Mouse (Mus musculus) hindbrain, embryonic 14.5 days (tissue): Measurements from ENCODE around the gene Pgam1. TPM values are rescaled to one million over a fixed set of nuclear protein-coding genes. Genes with fewer than 3 reads are reported as not detected.
"Not testable (repeated sequence)": the region's sequence is repeated elsewhere in the genome, so short reads cannot be mapped to it uniquely, and the experiment has no call there.

ENCODE experiments used
- ATAC-seq: fragments of 200-750 bp; cut with Nextera tagmentation; 2 replicates; pipeline ENCODE4 v1.8.0; 2017; ENCODE audit warnings: moderate number of reproducible peaks, mild to moderate bottlenecking, moderate TSS enrichment, moderate library complexity; ENCODE audit not compliant: low FRiP score
- DNase-seq: peaks from one replicate; pipeline ENCODE4 v3.0.0-alpha.2; 2015; ENCODE audit warnings: low spot score
- H3K27ac ChIP-seq: fragments of 300-500 bp; sonication (generic); 2 replicates; pipeline ENCODE4 v1.5.1; 2014; ENCODE audit warnings: mild to moderate bottlenecking, moderate library complexity
- H3K27me3 ChIP-seq: fragments of 300-500 bp; sonication (generic); 2 replicates; pipeline ENCODE4 v1.6.1; 2014; ENCODE audit warnings: mild to moderate bottlenecking, low read length, mixed read lengths; ENCODE audit not compliant: control insufficient read depth, insufficient read depth
- H3K36me3 ChIP-seq: fragments of 300-500 bp; sonication (generic); replicated peaks from 2 replicates; pipeline ENCODE4 v1.6.1; 2014; ENCODE audit not compliant: control insufficient read depth, insufficient read depth
- H3K4me1 ChIP-seq: fragments of 300-500 bp; sonication (generic); replicated peaks from 2 replicates; pipeline ENCODE4 v1.6.1; 2014; ENCODE audit warnings: antibody characterized with exemption, low read length, mixed read lengths; ENCODE audit not compliant: control insufficient read depth, insufficient read depth
- H3K4me2 ChIP-seq: fragments of 300-500 bp; sonication (generic); replicated peaks from 2 replicates; pipeline ENCODE4 v1.6.1; 2014; ENCODE audit warnings: mild to moderate bottlenecking, moderate library complexity
- H3K4me3 ChIP-seq: fragments of 300-500 bp; sonication (generic); replicated peaks from 2 replicates; pipeline ENCODE4 v1.5.1; 2014; ENCODE audit warnings: mild to moderate bottlenecking, low read length
- H3K9ac ChIP-seq: fragments of 300-500 bp; sonication (generic); 2 replicates; pipeline ENCODE4 v1.6.1; 2014
- H3K9me3 ChIP-seq: fragments of 300-500 bp; sonication (generic); 2 replicates; pipeline ENCODE4 v1.6.1; 2016; ENCODE audit warnings: low read length; ENCODE audit not compliant: control insufficient read depth
- WGBS: fragments of 180-500 bp; shearing (Covaris S2); extraction: QIAGEN DNeasy Blood & Tissue Kit; methylation state at CpG from one replicate; pipeline ENCODE4 v1.1.7; 2014; 5-methylcytosine and 5-hydroxymethylcytosine counted together
- polyA plus RNA-seq: library from polyadenylated mRNA; unstranded; fragments of >200 nt; fragmentation: Nextera tagmentation; extraction: Ambion mirVana; gene quantifications from 2 replicates; pipeline ENCODE4 v1.2.1, GENCODE M21; 2014

The Pgam1 gene
- polyA plus RNA-seq, result 498 and 547 TPM in 2 replicates

DNA sequence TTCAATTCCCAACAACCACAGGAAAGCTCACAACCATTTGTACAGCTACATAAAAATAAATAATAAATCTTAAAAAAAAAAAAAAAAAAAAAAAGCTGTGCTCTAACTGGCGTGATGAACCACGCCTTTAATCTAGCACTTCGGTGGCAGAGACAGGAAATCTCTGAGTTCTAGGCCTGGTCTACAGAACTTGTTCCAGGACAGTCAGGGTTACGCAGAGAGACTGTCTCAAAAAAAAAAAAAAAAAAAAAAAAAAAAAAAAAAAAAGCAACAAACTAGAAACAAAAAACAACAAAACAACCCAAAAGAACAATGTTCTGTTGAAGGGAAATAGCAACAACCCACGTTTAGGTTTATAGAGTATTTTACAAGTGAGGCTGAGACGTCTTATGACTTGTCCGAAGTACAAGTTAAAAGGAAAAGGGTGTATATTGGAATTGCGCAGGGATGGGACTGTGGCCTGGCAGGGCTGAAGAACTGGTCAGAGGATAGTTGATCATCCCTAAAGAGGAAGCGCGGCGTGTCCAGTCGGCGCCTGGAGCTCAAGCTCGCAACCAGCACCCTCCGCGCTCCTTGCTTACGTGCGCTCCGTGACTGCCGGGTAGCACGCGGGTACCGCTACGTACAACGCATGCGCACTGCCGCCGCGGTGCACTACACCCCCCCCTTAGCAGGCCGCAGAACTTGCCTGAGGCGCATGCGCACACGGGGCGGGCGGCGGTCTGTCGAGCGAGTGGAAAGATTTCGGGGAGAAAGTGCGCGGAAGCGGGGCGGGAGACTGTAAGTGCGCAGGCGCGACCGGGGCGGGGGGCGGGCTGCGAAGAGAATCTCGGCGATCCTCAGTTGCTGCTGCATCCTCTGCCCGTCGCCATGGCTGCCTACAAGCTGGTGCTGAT lies at the start of gene Pgam1:
Gene Pgam1 (plus strand): TSS at position 746 of the 896 bp plus-strand sequence.
- peak within 1 kb of the TSS; percentile 81 for H3K9ac ChIP-seq
- H3K36me3 ChIP-seq, result peaks cover 8% of the 10 kb centered on the region
- H3K4me3 ChIP-seq, result peak within 1 kb of the TSS; percentile 92
- H3K4me1 ChIP-seq, result peaks cover 18% of the 10 kb centered on the region
- 6% methylated on average over 46 of the region's 54 CpGs for WGBS
- peak; percentile 100 for DNase-seq
- H3K4me2 ChIP-seq, result peak within 1 kb of the TSS; percentile 85
- peak within 1 kb of the TSS; percentile 92 for H3K27ac ChIP-seq
- H3K27me3 ChIP-seq, result no peaks in the 10 kb centered on the region
- ATAC-seq, result peak; percentile 94
- no peaks in the 10 kb centered on the region for H3K9me3 ChIP-seq

DNA sequence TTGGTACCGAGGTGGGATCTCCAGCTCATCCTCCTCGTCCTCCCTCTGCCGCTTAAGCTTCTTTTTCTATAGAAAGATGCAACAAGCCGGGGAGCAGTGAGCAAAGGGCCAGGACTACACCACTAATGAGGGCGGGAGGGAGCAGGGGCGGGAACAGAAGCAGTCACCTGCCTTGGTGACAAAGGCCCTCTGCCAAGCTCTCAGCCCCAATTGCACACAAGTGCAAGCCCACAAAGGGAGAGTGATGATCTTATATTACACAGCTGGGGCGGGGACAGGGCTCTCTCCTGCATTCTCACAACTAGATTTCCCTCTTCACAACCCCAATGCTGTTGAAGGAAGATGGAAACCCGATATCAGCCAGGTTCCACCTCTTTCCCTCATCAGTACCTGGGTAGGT lies 45.0 kb upstream of the Pgam1 start:
- Histone ChIP-seq H3K4me2 (no peak overlapping the region), H3K27ac (no peak overlapping the region), H3K36me3 (peaks cover 86% of the 10 kb centered on the region), H3K9ac (no peak overlapping the region), H3K4me3 (no peak overlapping the region), H3K9me3 (no peaks in the 10 kb centered on the region), H3K4me1 (no peaks in the 10 kb centered on the region), H3K27me3 (no peaks in the 10 kb centered on the region)
- ATAC-seq (no peak), DNase-seq (no peak)
- 93% methylated on average over 8 of the region's 8 CpGs for WGBS

DNA sequence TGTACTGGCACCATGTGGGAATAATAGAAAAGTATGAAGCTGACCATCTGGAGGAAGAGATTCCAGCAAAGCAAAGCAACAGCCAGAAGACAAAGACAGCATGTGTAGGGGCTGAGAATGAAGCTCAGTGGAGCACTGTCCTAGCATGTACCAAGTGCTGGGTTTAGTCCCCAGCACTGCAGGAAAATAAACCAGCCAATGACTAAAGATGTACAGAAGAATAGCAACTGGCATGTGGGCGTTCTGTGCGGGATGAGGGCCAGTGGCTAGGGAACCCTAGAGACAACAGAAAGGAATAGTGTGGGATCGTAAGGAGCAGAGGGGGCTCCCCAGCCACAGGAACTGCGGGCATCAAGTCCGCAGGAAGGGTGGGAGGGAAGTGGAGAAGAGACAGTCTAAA lies 42.4 kb upstream of the Pgam1 start:
- WGBS, result 93% methylated on average over 5 of the region's 5 CpGs
- DNase-seq (no peak), ATAC-seq (no peak)
- no peaks in the 10 kb centered on the region for H3K4me1 ChIP-seq
- no peaks in the 10 kb centered on the region for H3K27me3 ChIP-seq
- no peak overlapping the region for H3K9ac ChIP-seq
- H3K27ac ChIP-seq, result no peak overlapping the region
- H3K36me3 ChIP-seq, result peaks cover 86% of the 10 kb centered on the region
- H3K4me2 ChIP-seq, result no peak overlapping the region
- no peak overlapping the region for H3K4me3 ChIP-seq
- H3K9me3 ChIP-seq, result no peaks in the 10 kb centered on the region

DNA sequence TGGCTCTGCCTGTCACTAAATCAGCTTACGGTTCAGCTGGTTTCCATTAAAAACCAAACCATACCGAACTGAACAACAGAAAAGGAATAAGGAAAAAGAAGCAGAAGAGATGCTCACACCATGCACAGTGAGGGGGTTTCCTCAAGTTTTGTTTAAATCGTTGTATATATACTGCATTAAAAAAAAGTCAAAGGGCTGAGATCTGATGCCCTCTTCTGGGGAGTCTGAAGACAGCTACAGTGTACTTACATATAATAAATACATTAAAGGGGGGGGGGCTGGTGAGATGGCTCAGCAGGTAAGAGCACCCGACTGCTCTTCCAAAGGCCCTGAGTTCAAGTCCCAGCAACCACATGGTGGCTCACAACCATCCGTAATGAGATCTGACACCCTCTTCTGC lies 41.8 kb upstream of the Pgam1 start:
- ATAC-seq, H3K4me1 ChIP-seq, H3K4me3 ChIP-seq, H3K27me3 ChIP-seq, H3K27ac ChIP-seq, H3K9me3 ChIP-seq, H3K4me2 ChIP-seq, DNase-seq, H3K9ac ChIP-seq: not testable (repeated sequence)
- H3K36me3 ChIP-seq, result peaks cover 88% of the 10 kb centered on the region
- 85% methylated on average over 5 of the region's 5 CpGs for WGBS

DNA sequence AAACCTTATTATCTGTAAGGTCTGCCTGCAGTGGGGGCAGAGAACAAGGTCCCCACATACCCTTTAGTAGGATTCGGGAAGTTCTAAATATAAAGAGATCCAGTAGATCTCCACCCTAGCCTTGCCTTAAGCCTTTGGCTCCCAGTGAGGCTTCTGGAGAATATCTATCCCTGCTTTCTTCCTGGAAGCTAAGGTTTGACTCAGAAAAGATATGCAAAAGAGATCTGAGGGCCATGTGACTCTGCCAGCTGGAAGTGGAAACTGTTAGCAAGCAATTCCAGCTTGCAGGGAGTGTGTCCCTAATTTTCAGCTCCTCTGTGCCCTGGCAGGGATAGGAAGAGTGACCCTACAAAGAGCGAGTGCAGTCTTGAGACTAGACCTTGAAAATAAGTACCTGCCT lies 39.4 kb upstream of the Pgam1 start:
- H3K27ac ChIP-seq, result no peak overlapping the region

DNA sequence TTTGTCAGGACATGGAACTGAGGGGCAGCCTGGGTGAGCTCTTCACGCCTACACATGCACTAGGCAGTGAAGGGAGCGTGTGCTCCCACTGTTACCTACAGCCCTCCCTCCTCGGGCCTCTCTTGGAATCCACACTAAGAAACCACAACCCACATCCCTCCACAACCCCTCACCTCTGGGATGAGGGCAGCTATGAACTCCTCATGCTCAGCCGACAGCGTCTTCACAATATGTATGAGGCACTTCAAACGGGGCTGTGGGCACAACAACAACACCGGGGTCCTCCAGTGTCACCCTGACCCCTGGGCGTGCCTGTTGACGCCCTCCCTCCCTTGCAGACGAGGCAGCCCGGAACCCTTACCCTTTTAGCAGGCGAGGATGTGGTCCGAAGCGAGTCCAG lies 37.4 kb upstream of the Pgam1 start:
- Histone ChIP-seq H3K9me3 (no peaks in the 10 kb centered on the region), H3K27ac (no peak overlapping the region), H3K4me2 (no peak overlapping the region), H3K9ac (no peak overlapping the region), H3K4me3 (no peak overlapping the region), H3K4me1 (no peaks in the 10 kb centered on the region), H3K36me3 (peaks cover 80% of the 10 kb centered on the region), H3K27me3 (no peaks in the 10 kb centered on the region)
- 94% methylated on average over 14 of the region's 14 CpGs for WGBS
- DNase-seq (no peak), ATAC-seq (no peak)

More for the DNA sequence above, 39.4 kb upstream of the Pgam1 start:
- Histone ChIP-seq H3K36me3 (peaks cover 86% of the 10 kb centered on the region), H3K4me3 (no peak overlapping the region), H3K4me2 (no peak overlapping the region), H3K9ac (no peak overlapping the region), H3K9me3 (no peaks in the 10 kb centered on the region), H3K4me1 (no peaks in the 10 kb centered on the region), H3K27me3 (no peaks in the 10 kb centered on the region)
- no peak for ATAC-seq
- DNase-seq, result no peak
- 86% methylated on average over 2 of the region's 2 CpGs for WGBS

DNA sequence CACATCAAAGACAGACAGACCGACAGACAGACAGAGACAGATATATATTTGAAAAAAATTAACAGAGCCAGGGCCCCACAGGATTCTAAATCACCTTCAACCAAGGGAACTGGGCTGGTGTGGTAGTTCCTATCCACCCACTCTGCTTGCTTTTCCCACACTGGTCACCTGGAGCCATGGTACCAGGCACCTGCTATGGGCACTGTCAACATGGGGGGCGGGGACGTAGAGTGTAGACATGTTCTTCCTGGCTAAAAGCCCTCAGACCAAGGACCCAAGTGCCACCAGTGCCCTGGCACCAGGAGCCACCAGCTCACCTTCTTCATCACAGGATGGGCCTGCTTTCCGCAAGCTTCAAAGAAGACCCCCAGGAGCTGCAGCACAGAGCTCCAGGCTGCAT lies 29.9 kb upstream of the Pgam1 start:
- WGBS, result 95% methylated on average over 4 of the region's 4 CpGs
- no peaks in the 10 kb centered on the region for H3K4me1 ChIP-seq
- no peaks in the 10 kb centered on the region for H3K9me3 ChIP-seq
- no peak overlapping the region for H3K9ac ChIP-seq
- no peaks in the 10 kb centered on the region for H3K27me3 ChIP-seq
- H3K4me3 ChIP-seq, result no peak overlapping the region
- peaks cover 88% of the 10 kb centered on the region for H3K36me3 ChIP-seq
- H3K27ac ChIP-seq, result no peak overlapping the region
- ATAC-seq, result no peak
- DNase-seq, result no peak
- no peak overlapping the region for H3K4me2 ChIP-seq

DNA sequence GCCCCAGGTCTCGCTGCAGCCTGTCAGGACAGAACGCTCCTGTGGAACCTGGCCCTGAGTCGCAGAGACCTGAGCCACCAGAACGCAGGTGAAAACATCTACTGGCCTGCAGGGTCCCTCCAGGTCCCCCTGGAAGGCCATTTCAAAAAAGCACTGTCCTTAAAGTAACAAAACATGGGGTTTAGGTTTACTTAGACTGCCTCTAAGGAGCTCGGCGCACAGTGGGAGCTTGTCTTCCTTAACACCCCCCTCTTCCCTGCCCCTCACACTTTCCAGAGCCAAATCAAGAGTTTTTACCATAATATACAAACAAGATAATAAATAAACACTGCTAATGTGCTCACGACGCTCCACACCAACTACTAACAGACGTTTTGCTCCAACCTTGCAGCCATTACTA lies 27.8 kb upstream of the Pgam1 start:
- Histone ChIP-seq H3K36me3 (peaks cover 94% of the 10 kb centered on the region), H3K4me2 (no peak overlapping the region), H3K4me3 (no peak overlapping the region), H3K9me3 (no peaks in the 10 kb centered on the region), H3K27me3 (no peaks in the 10 kb centered on the region), H3K27ac (no peak overlapping the region), H3K4me1 (no peaks in the 10 kb centered on the region), H3K9ac (no peak overlapping the region)
- DNase-seq (no peak), ATAC-seq (no peak)
- 94% methylated on average over 9 of the region's 9 CpGs for WGBS

DNA sequence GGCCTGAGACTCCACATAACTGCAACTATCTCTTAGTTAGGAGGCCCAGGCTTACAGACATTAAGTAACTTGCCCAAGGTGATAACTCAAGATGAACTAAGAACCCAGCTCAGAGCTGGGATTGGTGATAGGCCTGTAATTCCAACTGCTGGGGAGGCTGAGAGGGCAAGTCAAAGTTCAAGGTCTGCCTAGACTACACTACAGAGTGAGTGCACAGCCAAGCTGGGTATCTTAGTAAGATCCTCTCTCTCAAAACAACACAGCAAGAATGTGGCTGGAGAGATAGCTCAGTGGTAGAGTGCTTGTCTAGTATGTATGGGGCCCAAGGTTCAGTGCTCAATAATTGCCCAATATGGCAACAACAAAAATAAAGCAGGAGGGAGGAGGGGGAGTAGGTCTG lies 23.5 kb upstream of the Pgam1 start:
- Histone ChIP-seq H3K36me3 (peaks cover 87% of the 10 kb centered on the region), H3K9me3 (no peaks in the 10 kb centered on the region), H3K9ac (no peak overlapping the region), H3K27me3 (no peaks in the 10 kb centered on the region), H3K4me1 (no peaks in the 10 kb centered on the region), H3K4me3 (no peak overlapping the region), H3K27ac (no peak overlapping the region), H3K4me2 (no peak overlapping the region)
- no peak for ATAC-seq
- DNase-seq, result no peak
